Mouse (Mus musculus): ENCODE measurements around the gene Rnf169.

Gene Rnf169

GRCm38 (mm10) chr7:99890168-99890755, 90.0 kb downstream of the Rnf169 start:
- no peak for DNase-seq

DNA sequence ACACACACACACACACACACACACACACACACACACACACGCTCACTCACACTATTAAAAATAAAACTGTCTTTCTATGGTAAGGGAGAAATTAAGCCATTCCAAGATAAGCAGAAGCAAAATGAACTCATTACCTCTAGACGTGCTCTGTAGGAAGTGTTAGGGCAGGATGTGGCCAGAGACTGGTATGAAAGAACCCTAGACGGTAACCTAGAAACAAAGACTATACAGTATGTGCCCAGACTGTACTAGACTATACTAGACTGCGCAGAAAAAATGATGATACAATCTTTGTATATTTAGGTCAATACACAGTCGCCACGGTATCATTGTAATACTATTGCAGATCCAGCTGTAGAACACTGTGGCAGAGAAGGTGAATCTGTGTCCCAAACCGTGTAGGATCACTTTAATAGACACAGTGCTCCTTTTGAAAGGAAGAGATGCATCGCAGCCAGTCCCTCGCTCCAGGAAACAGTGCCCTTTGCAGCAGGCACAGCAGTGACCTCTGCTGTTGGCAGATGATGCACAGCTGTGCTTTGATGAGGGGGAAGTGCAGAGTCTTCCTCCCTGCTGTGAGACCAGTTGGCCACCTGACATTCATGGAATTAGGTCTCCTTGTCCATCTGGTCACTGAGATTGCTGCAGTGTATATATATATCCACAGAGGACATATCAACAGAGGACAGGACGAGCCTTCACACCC, 90.9 kb downstream of the Rnf169 start:
- peak; percentile 43 to 54 for DNase-seq

GRCm38 (mm10) chr7:99887743-99888142, 92.5 kb downstream of the Rnf169 start:
- DNase-seq: no peak

- no peak for DNase-seq
Measured at GRCm38 (mm10) chr7:99887230-99887735, 93.0 kb downstream of the Rnf169 start.

- DNase-seq: no peak
Measured at GRCm38 (mm10) chr7:99878254-99878653, 102.0 kb downstream of the Rnf169 start.

- peak; percentile 61 to 83 for DNase-seq
Measured at GRCm38 (mm10) chr7:99876345-99876744, 103.9 kb downstream of the Rnf169 start.

DNA sequence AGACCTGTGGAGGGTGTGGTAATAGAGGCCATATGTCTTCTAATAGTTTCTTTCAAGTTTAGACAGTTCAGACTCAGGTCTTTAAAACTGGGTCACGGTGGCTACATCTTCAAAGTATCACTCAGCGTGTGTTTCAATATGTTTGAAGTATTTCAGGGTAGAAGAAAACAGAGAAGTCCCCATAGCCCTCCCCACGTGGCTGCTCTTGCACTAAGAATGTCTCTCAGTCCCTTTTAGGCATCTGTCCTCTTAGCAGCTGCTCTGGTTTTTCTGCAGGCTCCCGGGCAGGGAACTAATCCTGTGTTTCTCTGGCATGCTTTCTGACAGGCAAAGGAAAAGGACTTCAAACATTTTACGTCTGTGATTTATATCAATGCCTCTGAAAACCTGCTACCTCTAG, 104.4 kb downstream of the Rnf169 start:
- no peak for DNase-seq

DNA sequence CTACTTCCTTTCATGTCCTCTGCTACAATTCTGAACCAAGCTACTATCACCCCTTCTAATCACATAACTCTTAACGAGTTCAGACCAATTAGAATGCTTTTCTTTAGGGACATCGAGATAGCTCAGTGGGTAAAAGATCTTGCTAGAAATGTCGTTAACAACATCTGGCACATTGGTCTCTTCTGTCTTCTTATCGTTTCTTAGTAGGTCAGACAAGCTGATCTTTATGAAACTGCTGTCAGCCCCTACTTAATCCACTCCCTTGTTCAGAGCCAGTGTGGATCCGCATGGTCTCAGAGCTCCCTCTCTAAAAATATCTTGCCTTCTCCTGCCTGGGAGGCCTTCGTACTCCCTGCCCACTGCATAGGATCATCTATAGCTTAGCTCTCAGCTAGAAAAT, 106.3 kb downstream of the Rnf169 start:
- DNase-seq: no peak

All from lung, postnatal 4 days (tissue).